Mouse (Mus musculus): Measurements from ENCODE around the gene Dvl1. TPM values are rescaled to one million over a fixed set of nuclear protein-coding genes. Genes with fewer than 3 reads are reported as not detected.
A peak's percentile ranks its signal among the peaks of the same experiment; 100 is the strongest.

The Dvl1 gene
- polyA plus RNA-seq, 1 experiment from 2014 or later, result 7.7 TPM

DNA sequence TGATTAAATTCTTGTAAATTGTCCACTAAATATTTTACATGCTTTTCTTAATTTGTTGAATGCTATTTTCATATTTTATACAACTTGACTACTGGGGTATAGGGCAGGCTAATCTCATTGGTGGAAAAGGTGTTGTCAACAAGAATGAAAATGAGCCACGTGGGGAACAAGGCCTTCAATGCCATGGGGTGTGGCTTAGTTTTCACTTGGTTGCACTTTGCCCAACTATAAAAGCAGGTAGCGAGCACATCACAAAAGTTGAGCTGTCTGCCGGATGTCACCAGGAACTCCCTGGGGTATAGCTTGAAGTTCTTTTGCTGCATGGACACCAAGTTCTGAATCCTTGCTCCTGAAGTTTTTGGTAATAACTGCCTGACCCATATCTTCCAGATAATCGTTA lies 29.7 kb upstream of the Dvl1 start:
- no peak overlapping the region for H3K9ac ChIP-seq (replicated peaks; ENCODE audit: low read length)
- ATAC-seq (replicated peaks; ENCODE audit: insufficient number of reproducible peaks, low FRiP score, low TSS enrichment, low read depth), result no peak
- H3K9me3 ChIP-seq (replicated peaks; ENCODE audit: control insufficient read depth, low read length), result no peaks in the 10 kb centered on the region
- no peak overlapping the region for H3K27ac ChIP-seq (replicated peaks; ENCODE audit: low read depth, low read length)
- DNase-seq (ENCODE audit: low spot score), result no peak
- H3K27me3 ChIP-seq (ENCODE audit: control insufficient read depth, insufficient read depth, low read length), result no peaks in the 10 kb centered on the region
- H3K4me1 ChIP-seq (ENCODE audit: control insufficient read depth, insufficient read depth, low read length), result no peaks in the 10 kb centered on the region; the same call in none of the 2 replicates
- peaks cover 28% of the 10 kb centered on the region for H3K36me3 ChIP-seq (replicated peaks; ENCODE audit: control insufficient read depth, insufficient read depth, low read depth, low read length)
- WGBS, result 88% methylated on average over 4 of the region's 4 CpGs
- H3K4me3 ChIP-seq (ENCODE audit: low read depth, low read length), result no peak overlapping the region
- H3K4me2 ChIP-seq (ENCODE audit: low read depth, low read length), result no peak overlapping the region

GRCm38 (mm10) chr4:155821025-155821424 lies 26.2 kb upstream of the Dvl1 start:
- Histone ChIP-seq H3K9me3 (replicated peaks; ENCODE audit: control insufficient read depth, low read length) (no peaks in the 10 kb centered on the region), H3K27me3 (ENCODE audit: control insufficient read depth, insufficient read depth, low read length) (no peaks in the 10 kb centered on the region), H3K27ac (replicated peaks; ENCODE audit: low read depth, low read length) (no peak overlapping the region), H3K36me3 (replicated peaks; ENCODE audit: control insufficient read depth, insufficient read depth, low read depth, low read length) (peaks cover 33% of the 10 kb centered on the region), H3K4me3 (ENCODE audit: low read depth, low read length) (no peak overlapping the region), H3K9ac (replicated peaks; ENCODE audit: low read length) (no peak overlapping the region), H3K4me2 (ENCODE audit: low read depth, low read length) (no peak overlapping the region), H3K4me1 (ENCODE audit: control insufficient read depth, insufficient read depth, low read length) (no peaks in the 10 kb centered on the region)
- DNase-seq (ENCODE audit: low spot score), result peak; percentile 49
- 80% methylated on average over 7 of the region's 7 CpGs for WGBS
- ATAC-seq (replicated peaks; ENCODE audit: insufficient number of reproducible peaks, low FRiP score, low TSS enrichment, low read depth), result no peak

DNA sequence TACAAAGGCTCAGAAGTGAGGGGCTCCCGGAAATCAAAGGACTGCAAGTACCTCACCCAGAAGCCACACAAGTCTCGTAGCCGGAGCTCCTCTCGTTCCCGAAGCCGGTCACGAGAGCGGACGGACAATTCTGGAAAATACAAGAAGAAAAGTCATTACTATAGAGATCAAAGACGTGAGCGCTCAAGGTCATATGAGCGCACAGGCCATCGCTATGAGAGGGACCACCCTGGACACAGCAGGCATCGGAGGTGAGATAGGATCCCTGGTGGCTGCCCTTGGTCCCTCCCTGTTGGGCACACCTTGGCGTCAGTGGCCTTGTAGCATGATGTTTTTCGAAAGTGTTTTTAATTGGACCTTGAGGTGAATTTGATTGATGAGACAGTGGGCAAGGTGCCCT lies 23.8 kb upstream of the Dvl1 start:
- ATAC-seq (replicated peaks; ENCODE audit: insufficient number of reproducible peaks, low FRiP score, low TSS enrichment, low read depth) (0 out of 2 replicates have a peak, but pooled peaks have one; percentile 37), DNase-seq (ENCODE audit: low spot score) (no peak)
- H3K4me2 ChIP-seq (ENCODE audit: low read depth, low read length), result no peak overlapping the region
- H3K9me3 ChIP-seq (replicated peaks; ENCODE audit: control insufficient read depth, low read length), result no peaks in the 10 kb centered on the region
- no peak overlapping the region for H3K27ac ChIP-seq (replicated peaks; ENCODE audit: low read depth, low read length)
- WGBS, result 95% methylated on average over 16 of the region's 16 CpGs
- H3K4me3 ChIP-seq (ENCODE audit: low read depth, low read length), result no peak overlapping the region
- H3K27me3 ChIP-seq (ENCODE audit: control insufficient read depth, insufficient read depth, low read length), result no peaks in the 10 kb centered on the region
- H3K4me1 ChIP-seq (ENCODE audit: control insufficient read depth, insufficient read depth, low read length), result no peaks in the 10 kb centered on the region
- H3K9ac ChIP-seq (replicated peaks; ENCODE audit: low read length), result no peak overlapping the region
- H3K36me3 ChIP-seq (replicated peaks; ENCODE audit: control insufficient read depth, insufficient read depth, low read depth, low read length), result peaks cover 30% of the 10 kb centered on the region

DNA sequence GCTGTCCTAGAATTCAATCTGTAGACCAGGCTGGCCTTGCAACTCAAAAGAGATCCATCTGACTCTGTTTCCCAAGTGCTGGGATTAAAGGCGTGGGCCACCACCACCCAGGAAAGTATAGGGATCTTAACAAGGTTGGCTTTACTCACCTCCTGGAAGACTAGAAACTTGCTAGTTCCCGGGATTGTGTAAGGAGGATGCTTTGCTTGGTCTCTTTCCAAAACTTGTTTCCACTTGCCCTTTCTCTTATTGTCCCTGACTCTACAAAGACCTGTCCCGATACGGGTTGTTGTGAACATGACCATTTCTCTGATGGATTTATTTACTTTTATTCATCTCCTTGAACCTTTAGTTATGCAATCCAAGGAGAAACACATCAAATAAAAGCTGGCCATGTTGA lies 17.3 kb upstream of the Dvl1 start:
- 90% methylated on average over 4 of the region's 4 CpGs for WGBS
- no peaks in the 10 kb centered on the region for H3K9me3 ChIP-seq (replicated peaks; ENCODE audit: control insufficient read depth, low read length)
- ATAC-seq (replicated peaks; ENCODE audit: insufficient number of reproducible peaks, low FRiP score, low TSS enrichment, low read depth) (no peak), DNase-seq (ENCODE audit: low spot score) (no peak)
- no peak overlapping the region for H3K4me3 ChIP-seq (ENCODE audit: low read depth, low read length)
- no peaks in the 10 kb centered on the region for H3K27me3 ChIP-seq (ENCODE audit: control insufficient read depth, insufficient read depth, low read length)
- H3K4me2 ChIP-seq (ENCODE audit: low read depth, low read length), result no peak overlapping the region
- H3K4me1 ChIP-seq (ENCODE audit: control insufficient read depth, insufficient read depth, low read length), result peaks cover 5% of the 10 kb centered on the region
- no peak overlapping the region for H3K9ac ChIP-seq (replicated peaks; ENCODE audit: low read length)
- no peak overlapping the region for H3K27ac ChIP-seq (replicated peaks; ENCODE audit: low read depth, low read length)
- peaks cover 7% of the 10 kb centered on the region for H3K36me3 ChIP-seq (replicated peaks; ENCODE audit: control insufficient read depth, insufficient read depth, low read depth, low read length)

GRCm38 (mm10) chr4:155830596-155830995 lies 16.6 kb upstream of the Dvl1 start:
- ATAC-seq (replicated peaks; ENCODE audit: insufficient number of reproducible peaks, low FRiP score, low TSS enrichment, low read depth) (no peak), DNase-seq (ENCODE audit: low spot score) (no peak)
- Histone ChIP-seq H3K27ac (replicated peaks; ENCODE audit: low read depth, low read length) (no peak overlapping the region), H3K9me3 (replicated peaks; ENCODE audit: control insufficient read depth, low read length) (no peaks in the 10 kb centered on the region), H3K4me3 (ENCODE audit: low read depth, low read length) (peak overlapping the region; percentile 82; the same call in 1 of the 2 replicates), H3K4me1 (ENCODE audit: control insufficient read depth, insufficient read depth, low read length) (peaks cover 5% of the 10 kb centered on the region), H3K27me3 (ENCODE audit: control insufficient read depth, insufficient read depth, low read length) (no peaks in the 10 kb centered on the region), H3K4me2 (ENCODE audit: low read depth, low read length) (no peak overlapping the region), H3K36me3 (replicated peaks; ENCODE audit: control insufficient read depth, insufficient read depth, low read depth, low read length) (peaks cover 3% of the 10 kb centered on the region; the same call in 1 of the 2 replicates), H3K9ac (replicated peaks; ENCODE audit: low read length) (no peak overlapping the region)
- WGBS, result 57% methylated on average over 8 of the region's 8 CpGs

GRCm38 (mm10) chr4:155831205-155831766 lies 15.9 kb upstream of the Dvl1 start, which contains the start of gene Aurkaip1:
Gene Aurkaip1 (plus strand): TSS chr4:155831272.
- Histone ChIP-seq H3K9ac (replicated peaks; ENCODE audit: low read length) (peak within 1 kb of the TSS; percentile 92), H3K27ac (replicated peaks; ENCODE audit: low read depth, low read length) (peak within 1 kb of the TSS; percentile 81), H3K27me3 (ENCODE audit: control insufficient read depth, insufficient read depth, low read length) (no peaks in the 10 kb centered on the region), H3K9me3 (replicated peaks; ENCODE audit: control insufficient read depth, low read length) (no peaks in the 10 kb centered on the region), H3K4me2 (ENCODE audit: low read depth, low read length) (peak within 1 kb of the TSS; percentile 93), H3K36me3 (replicated peaks; ENCODE audit: control insufficient read depth, insufficient read depth, low read depth, low read length) (peaks cover 3% of the 10 kb centered on the region; the same call in 1 of the 2 replicates), H3K4me3 (ENCODE audit: low read depth, low read length) (peak within 1 kb of the TSS; percentile 82), H3K4me1 (ENCODE audit: control insufficient read depth, insufficient read depth, low read length) (peaks cover 5% of the 10 kb centered on the region)
- DNase-seq (ENCODE audit: low spot score), result peak; percentile 98
- WGBS, result under 1% methylated on average over 49 of the region's 49 CpGs
- peak; percentile 86 for ATAC-seq (replicated peaks; ENCODE audit: insufficient number of reproducible peaks, low FRiP score, low TSS enrichment, low read depth)

- Histone ChIP-seq H3K36me3 (replicated peaks; ENCODE audit: control insufficient read depth, insufficient read depth, low read depth, low read length) (peaks cover 3% of the 10 kb centered on the region; the same call in 1 of the 2 replicates), H3K4me3 (ENCODE audit: low read depth, low read length) (peak overlapping the region; percentile 82), H3K4me1 (ENCODE audit: control insufficient read depth, insufficient read depth, low read length) (peaks cover 5% of the 10 kb centered on the region), H3K27me3 (ENCODE audit: control insufficient read depth, insufficient read depth, low read length) (no peaks in the 10 kb centered on the region), H3K4me2 (ENCODE audit: low read depth, low read length) (peak overlapping the region; percentile 93), H3K9ac (replicated peaks; ENCODE audit: low read length) (peak overlapping the region; percentile 92), H3K27ac (replicated peaks; ENCODE audit: low read depth, low read length) (peak overlapping the region; percentile 81; the same call in 1 of the 2 replicates), H3K9me3 (replicated peaks; ENCODE audit: control insufficient read depth, low read length) (no peaks in the 10 kb centered on the region)
- DNase-seq (ENCODE audit: low spot score), result no peak
- WGBS, result 2% methylated on average over 25 of the region's 25 CpGs
- 0 out of 2 replicates have a peak, but pooled peaks have one; percentile 0 for ATAC-seq (replicated peaks; ENCODE audit: insufficient number of reproducible peaks, low FRiP score, low TSS enrichment, low read depth)
Observed at GRCm38 (mm10) chr4:155831831-155832230, 15.4 kb upstream of the Dvl1 start.

GRCm38 (mm10) chr4:155832321-155832720 lies 14.9 kb upstream of the Dvl1 start:
- peak overlapping the region; percentile 82 for H3K4me3 ChIP-seq (ENCODE audit: low read depth, low read length)
- DNase-seq (ENCODE audit: low spot score) (no peak), ATAC-seq (replicated peaks; ENCODE audit: insufficient number of reproducible peaks, low FRiP score, low TSS enrichment, low read depth) (no peak)
- H3K4me1 ChIP-seq (ENCODE audit: control insufficient read depth, insufficient read depth, low read length), result peaks cover 5% of the 10 kb centered on the region
- H3K36me3 ChIP-seq (replicated peaks; ENCODE audit: control insufficient read depth, insufficient read depth, low read depth, low read length), result peaks cover 3% of the 10 kb centered on the region; the same call in 1 of the 2 replicates
- peak overlapping the region; percentile 92 for H3K9ac ChIP-seq (replicated peaks; ENCODE audit: low read length)
- no peaks in the 10 kb centered on the region for H3K27me3 ChIP-seq (ENCODE audit: control insufficient read depth, insufficient read depth, low read length)
- H3K4me2 ChIP-seq (ENCODE audit: low read depth, low read length), result peak overlapping the region; percentile 93
- WGBS, result 59% methylated on average over 10 of the region's 10 CpGs
- no peaks in the 10 kb centered on the region for H3K9me3 ChIP-seq (replicated peaks; ENCODE audit: control insufficient read depth, low read length)
- no peak overlapping the region for H3K27ac ChIP-seq (replicated peaks; ENCODE audit: low read depth, low read length)
